Mouse (Mus musculus) cerebellum, adult 2 months (tissue): ENCODE data around the gene Art5.

Experiments
- CTCF ChIP-seq: fragments of 200-500 bp; IDR thresholded peaks from 2 replicates; pipeline ENCODE4 v1.5.1; 2011; ENCODE audit warnings: low read depth, mild to moderate bottlenecking, control low read depth, low read length, moderate library complexity, borderline replicate concordance; ENCODE audit not compliant: insufficient read depth
- POLR2A ChIP-seq: fragments of 200-500 bp; IDR thresholded peaks from 2 replicates; pipeline ENCODE4 v1.6.1; 2011; ENCODE audit warnings: low read length, control low read depth, borderline replicate concordance; ENCODE audit not compliant: insufficient read depth

GRCm38 (mm10) chr7:102120326-102120725, 11.0 kb upstream of the Art5 start:
- TF ChIP-seq CTCF (no peak), POLR2A (no peak)
